Mouse (Mus musculus) megakaryocyte, embryonic 14.5 days (primary cell): Measurements from ENCODE around the gene Rmdn2.

Source experiments
- FLI1 ChIP-seq: IDR thresholded peaks from 2 replicates; pipeline ENCODE4 v1.6.1; 2012; ENCODE audit warnings: low read length, inconsistent platforms, mixed read lengths
- GATA1 ChIP-seq: IDR thresholded peaks from 3 replicates; pipeline ENCODE4 v1.6.1; 2012; ENCODE audit warnings: mixed read lengths, low read length, inconsistent platforms, borderline replicate concordance

DNA sequence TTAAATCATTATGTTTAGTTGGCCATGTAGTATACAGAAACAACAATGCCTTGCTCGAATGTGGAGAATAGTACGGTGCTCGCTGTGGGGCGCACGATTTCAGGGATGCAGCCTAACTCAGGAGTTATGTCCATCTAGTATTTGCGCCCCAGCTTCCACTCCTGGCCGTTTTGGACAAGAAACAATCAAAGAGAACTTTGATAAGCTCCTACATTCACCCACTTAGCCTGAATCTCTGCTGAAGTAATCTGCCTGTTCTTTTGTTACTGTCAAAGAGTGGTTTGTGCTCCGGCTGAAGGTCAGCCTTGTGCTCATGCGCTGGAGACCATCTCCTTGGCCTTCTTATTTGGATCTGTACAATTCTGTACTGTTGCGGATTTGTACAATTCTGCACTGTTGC is 6.8 kb downstream of the Rmdn2 start:
- no peak for TF ChIP-seq GATA1
- no peak for TF ChIP-seq FLI1
